Mouse (Mus musculus) layer of hippocampus, postnatal 10 days (tissue): ENCODE measurements around the gene Timm8b. TPM values are rescaled to one million over a fixed set of nuclear protein-coding genes. Genes with fewer than 3 reads are reported as not detected.

Source experiments
- DNase-seq, 2 experiments: peaks; one replicate each; pipeline ENCODE4 v3.0.0; 2021; ENCODE audit warnings: low spot score in 2 of 2
- long read RNA-seq: library from polyadenylated mRNA; stranded (forward); transcript quantifications from one replicate; pipeline ENCODE4 v2.0.0, GENCODE M21; 2023
- total RNA-seq, 2 experiments: library from RNA; stranded (reverse); gene quantifications; 2 replicates each; pipeline ENCODE4 v1.2.3; 2021

The Timm8b gene
- 100 to 1,000 TPM; 217 to 234 TPM for total RNA-seq
- long read RNA-seq, transcript Timm8b-201 (2 exons, 518 nt), result major isoform, 223 of 230 reads
- long read RNA-seq, partial matches to known transcripts, result 0 of 230 reads
- long read RNA-seq, other reads (novel, unspliced or antisense), result 7 of 230 reads

DNA sequence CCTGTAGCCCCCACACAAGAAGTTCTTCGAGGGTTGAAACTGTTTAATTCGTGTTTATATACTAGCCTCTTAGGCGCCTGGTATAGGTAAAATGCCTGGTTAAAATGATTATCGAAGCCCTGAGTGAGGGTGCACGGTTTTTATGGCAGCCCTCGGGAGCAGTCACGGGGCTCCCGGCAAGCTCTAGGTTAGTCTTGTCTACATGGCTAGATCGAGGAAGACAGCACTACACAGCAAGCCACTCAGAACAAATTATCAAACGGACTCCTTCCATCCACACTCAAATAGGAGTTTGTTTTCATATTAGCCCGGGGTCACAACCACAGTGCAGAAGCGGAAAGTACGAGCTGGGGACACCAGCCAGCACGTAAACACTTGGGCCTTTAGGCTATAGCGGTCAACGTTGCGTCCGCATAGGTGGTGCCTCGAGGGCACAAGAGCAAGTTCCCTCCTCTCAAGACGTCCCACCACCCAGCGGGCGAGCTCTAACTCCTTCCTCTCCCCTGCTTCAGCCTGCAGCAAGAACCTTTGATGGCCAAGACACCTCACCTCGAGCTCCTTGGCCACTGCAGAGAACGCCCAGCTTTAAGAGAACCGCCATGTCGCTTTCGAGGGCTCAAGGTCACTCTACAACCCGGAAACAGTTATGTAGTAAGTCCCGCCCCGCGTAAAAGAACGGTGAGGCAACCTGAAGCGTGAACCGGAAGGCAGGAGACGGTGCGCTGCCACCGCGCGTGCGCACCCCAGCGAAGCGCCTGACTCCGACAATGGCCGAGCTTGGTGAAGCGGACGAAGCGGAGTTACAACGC, at the start of gene Timm8b, which contains the start of gene Sdhd:
Gene Timm8b, plus strand, starts transcription at position 722 of the 809 bp plus-strand sequence.
Gene Sdhd, minus strand, starts transcription at position 624 of the 809 bp plus-strand sequence.
- DNase-seq, result peak; percentile 90 to 93

DNA sequence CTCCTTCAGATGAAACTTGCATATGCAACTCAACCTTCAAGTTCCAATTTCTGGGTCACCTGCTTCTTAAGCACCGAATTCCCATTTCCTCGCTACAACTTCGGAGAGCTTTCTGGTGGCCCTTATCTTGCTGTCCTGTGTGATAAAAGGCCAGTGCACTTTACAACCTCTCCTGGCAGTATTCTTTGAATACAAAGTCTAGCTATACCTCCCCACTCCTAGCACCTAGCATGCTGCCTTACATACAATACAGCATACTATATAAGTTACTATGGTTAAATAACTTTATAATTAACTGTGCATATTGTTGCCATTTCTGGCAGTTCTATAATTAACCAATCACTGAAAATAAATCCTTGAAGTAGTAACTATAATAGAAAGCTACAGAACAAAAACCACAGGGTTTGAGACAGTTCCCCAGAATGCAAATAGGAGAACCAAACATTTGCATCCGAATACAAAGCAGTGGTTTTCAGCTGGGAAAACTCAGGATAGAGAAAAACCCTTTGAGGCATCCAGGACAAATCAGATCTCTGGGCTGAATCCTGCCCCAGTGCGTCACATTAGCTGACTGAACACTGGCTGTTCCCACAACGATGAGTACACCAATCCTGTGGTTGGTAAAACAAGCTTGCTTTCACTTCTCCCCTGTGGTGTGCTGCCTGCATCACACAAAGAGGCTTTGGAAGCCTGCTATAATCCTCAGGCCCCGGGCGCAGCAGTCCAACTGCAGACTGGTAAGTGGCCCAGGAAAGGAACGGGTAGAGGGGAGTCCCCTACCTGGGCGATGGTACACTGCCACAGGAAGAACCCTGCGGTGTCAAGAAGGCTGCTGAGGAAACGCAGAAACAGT, 49.2 kb upstream of the Timm8b start, which contains the start of gene Il18:
Gene Il18, plus strand, starts transcription at position 587 of the 853 bp plus-strand sequence.
- DNase-seq, result peak; percentile 60 to 64

DNA sequence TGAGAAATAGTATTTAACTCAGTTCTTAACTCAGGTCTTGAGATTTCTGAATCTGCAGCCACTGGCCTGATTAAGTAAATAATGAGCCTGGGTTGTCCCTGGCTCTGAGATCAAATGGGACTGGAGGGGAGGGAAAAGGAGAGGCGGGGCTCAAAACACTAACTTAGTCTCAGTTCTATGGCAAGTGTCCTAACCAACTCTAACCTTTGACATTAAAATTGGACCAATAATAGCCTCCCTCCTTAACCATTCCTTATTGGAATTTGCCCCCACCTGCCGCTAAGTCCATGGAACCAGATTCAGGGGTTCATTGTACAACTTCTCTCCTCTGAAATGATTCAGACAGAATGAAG, 48.6 kb upstream of the Timm8b start, which contains the start of gene Bco2:
Gene Bco2, minus strand, starts transcription at position 88 of the 353 bp plus-strand sequence.
- DNase-seq, result no peak

DNA sequence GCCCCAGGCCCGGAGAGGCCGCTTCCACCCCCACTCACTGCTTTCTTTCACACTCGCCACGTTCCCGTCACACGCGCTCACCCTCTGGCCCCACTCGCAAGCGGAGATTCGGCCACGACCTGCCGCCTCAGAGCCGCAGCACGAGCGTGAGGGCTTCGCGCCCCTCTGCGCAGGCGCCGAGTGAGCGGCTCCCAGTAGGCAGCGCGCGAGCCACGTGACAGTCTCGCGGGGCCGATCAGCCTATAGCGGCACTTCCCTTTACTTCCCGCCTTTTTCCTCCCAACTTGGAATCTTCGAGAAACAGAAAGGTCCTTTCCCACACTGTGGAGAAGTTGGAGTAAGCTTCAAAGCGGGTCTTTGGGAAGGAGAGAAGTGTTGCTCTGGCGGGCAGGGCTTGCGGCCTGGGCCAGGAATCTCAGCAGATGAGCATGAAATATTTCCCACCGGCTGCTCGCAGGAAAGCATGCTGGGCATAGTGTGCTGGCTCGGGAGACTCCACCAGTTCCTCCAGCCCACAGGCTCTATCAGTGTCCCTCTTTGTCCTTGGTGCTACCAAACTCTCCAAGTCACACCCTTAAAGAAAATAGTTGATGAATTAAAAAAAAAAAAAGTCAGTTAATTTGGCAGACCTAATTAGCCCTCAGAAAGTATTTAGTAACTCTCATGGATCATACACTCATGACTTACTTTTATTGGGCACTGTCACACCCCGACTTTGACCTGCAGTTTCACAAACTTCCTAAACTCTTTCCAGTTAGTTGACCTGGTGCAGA, 42.4 kb upstream of the Timm8b start, which contains the start of gene Tex12:
Gene Tex12, minus strand, starts transcription at position 181 of the 773 bp plus-strand sequence.
- DNase-seq, result no peak

DNA sequence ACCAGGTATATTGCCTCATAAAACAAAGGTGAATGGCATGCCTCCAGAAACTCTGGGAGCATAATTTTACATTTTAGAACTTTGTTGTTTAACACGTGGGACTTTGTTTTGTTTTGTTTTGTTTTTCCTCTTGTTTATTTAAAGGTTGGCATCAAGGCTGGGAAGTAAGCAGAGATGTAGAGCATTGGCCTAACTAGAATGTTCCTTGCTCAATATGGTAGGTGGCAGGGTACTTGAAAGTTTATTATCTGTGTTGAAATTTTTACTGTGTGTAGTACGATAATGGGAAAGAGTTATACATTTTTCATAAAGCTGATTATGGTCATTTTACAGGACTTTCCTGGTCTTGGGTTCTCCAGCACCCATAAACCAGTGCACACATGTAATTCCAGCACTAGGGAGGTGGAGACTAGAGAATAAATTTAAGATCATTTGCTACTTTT, 41.8 kb upstream of the Timm8b start:
- DNase-seq, result no peak

DNA sequence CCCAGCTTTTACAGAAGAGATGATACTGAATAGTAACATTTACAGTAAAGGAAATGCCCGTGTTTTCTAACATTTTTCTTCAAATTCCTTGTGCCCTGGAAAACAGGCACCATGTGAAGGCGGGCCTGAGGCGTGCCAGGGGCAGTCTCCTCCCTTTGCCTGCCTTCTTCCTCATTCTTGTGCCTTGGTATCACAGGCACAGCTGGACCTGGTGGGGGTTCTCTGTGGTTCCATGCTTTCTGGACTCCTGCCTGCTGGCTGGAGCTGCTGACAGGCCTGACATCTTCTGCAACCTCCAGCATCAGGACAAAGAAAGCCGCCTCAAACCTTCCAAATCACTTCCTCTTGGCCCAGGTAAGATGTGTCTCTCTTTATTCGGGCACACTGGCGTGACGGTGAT, 38.5 kb upstream of the Timm8b start:
- peak in 1 of 2 experiments; percentile 18 for DNase-seq

DNA sequence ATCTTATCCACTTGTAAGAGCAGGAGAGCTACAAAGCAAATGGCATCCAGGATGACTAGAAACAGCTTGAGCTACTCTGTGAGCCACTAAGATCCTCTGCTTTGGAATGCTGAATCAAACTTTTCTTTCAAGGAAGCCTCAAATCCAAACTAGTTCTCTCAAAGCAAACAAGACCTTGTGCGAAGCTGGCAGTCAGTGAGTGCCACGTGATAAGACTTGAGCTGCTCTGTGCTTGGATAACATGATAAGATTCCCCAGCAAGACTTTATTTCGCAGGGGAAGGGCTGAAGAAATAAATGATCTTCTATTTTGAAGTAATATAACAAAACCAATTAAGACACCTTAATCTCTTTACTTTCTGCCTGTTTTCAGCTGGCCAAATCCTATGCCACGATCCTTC, 37.8 kb upstream of the Timm8b start:
- no peak for DNase-seq

DNA sequence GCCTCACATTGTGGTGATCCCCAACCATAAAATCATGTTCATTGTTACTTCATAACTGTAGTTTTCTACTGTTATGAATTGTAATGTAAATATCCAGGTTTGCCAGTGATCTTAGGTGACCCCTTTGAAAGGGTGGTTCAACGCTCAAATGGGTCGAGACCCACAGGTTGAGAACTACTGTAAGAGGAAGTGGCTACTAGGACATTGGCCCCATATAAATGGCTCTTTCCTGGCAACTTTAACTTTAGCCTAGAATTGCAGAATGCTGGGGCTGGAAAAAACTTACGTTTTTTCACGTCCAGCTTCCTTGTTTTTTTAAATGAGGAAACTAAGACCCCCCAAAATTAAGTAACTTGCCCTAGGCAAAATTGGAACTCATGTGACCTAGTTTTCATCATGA, 36.3 kb upstream of the Timm8b start:
- no peak for DNase-seq

DNA sequence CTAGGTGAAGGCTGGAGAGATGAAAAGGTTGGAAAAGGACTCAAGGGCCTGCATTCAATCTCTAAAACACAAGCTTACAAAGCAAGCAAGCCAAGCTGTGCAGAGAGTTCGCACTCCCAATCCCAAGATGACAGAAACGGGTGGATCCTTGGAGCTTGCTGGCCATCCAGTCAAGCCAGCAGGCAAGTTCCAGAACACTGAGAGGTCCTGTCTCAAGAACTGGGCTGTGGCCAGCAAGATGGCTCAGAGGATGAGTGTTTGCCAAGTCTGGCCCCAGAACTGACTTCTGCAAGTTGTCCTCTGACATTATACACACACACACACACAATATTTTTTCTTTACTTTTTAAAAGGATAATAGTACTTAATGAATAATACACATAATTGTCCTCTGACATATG, 35.8 kb upstream of the Timm8b start:
- no peak for DNase-seq

DNA sequence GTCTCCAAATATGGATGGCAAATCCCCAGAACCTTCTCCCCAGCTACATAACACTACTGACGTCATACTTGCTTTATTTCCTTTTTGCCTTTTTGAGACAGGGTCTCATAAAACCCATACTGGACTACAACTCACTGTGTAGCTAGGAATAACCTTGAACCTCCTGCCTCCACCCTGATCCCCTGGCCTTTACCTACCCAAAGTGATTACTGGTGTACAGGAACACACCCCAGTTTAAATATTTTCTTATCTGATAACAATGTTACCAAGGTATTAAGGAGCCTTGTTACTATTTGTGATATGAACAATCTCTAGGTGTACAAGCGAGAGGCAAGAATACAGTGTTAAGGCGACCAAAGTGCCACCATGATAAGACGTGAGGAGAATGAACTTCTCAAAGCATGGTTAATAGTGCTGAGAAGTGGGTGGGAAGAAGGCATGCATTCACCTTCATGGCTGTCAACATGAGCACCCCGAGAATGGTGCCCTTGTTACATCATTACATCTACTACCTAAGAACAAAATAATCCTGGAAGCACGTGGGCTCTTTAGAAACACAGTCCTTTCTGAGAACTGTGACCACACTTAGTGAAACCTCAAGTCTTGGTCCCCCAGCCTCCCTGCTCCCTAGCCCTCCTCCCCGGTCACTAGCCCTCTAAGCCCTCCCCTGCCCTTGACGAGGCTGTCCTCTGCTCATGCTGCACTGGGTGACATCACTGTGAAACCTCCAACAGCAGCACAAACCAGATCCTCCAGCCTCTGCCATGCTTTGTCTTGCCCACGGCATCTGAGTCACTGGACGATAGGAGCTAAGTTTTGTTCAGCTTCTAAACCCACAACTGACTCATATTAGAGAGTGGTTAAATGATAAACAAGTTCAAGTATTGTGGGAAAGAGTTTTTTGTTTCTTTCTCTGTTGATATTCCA, 33.8 kb upstream of the Timm8b start:
- no peak for DNase-seq

DNA sequence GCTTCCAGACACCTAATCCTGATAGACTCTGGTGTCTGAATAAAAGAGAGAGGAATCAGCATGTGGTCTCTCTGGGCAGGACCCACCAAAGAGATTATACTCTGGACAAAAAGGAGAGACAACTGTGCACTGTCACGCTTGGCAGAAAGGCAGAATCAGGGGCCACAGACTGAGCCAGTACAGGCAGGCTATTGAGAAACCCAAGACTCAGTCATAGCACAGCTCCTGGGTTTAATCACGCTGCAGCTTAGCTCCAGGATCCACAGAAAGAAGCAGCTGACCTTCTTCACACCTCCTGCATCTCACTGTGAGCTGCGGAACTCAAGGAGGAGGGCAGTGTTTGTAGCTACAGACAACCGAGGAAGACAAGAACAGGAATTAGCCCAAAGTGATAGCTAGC, 23.3 kb upstream of the Timm8b start:
- DNase-seq, result no peak

DNA sequence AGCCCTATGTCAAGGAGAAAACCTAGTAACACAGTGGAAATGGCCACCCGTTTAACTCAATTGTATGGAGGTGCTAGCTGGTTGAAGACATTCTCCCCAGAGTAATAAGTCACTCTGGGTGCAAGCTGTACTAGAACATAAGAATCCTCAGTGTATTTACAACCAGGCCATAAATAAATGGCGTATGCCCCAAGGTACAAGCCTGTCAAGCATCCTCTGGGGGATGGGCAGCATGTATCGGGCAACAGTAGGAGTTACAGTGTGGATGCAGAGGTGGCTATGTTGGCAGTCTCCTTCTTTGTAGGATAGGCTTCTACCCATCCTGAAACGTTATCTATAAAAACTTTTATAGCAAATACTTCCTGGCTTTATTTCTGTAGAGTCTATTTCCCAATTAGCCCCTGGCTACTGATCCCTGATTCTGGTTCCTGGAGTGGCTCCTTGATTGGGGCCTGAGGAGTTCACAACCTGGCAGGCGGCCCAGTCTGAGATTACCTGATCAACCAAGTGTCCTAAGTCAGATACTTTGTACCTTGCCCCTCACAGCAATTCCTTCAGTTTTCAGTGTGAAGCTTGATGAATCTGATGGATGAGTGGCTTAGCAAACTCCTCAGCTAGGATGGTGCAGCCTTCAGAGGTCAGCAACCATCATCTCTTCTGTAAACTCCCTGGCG, 18.4 kb upstream of the Timm8b start:
- DNase-seq, result no peak

DNA sequence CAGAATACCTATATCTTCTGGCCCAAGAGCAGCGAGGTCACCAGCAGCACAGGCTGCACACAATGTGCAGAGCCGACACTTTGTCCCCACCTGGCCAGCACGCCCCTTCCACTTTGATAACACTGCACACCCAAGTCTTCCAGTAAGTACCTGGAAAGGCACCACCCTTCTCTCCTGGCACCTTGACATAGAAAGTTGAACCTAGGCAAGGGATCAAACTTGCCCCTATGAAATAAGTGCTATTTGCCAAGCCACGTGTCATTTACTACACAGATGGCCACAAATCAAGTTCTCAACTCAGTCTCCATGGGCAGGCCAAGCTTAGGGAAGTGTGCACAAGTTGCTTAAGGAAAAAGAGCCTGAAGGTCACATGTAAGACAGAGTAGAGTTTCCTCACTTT, 16.8 kb upstream of the Timm8b start:
- no peak for DNase-seq

DNA sequence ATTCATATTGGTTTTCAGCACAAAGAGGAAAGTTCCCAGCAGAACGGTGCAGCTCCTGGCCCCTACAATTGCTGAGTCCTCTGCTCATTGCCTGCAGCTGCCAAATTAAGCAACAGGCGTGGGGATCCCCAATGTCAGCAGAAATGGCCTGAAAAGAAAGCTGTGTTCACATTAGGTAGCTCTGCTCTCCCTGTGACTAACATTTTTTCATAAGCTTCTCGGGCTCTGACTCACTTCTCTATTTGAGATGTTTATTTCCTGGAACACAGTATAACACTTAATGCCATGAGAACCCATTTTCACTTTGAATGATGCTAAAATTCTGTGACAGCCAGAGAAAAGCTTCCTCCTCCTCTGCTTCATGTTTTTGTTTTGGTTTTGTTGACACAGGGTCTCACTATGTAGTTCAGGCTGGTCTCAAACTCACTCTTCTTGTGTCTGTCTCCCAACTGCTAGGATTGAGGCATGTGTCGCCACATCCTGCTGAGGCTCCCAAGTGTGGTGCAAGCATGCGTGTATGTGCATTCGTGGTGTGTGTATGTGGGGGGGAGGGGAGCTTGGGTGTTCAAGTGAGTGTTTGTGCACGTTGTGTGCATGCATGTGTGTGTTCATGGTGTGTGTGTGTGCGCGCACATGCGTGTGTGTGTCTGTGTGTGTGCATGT, 12.7 kb upstream of the Timm8b start:
- DNase-seq, result no peak

DNA sequence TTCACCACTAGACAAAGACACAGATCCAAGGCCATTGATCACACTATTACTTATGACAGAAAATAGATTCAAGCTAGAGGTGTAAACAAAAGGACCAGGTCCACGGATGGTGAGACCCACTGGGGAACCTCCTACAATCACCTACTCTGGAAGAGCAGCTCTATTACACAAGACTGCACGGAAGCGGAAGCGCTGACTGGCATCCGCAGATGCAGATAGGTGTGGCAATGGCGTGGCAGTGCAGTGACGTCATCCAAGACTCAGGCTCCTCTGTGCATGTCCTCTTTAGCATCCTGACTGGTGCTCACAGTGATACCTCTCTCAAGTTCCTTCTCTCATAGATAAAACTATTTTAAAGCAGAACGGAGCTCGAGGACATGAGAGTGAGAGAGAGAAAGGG, 10.8 kb upstream of the Timm8b start:
- DNase-seq, result no peak

DNA sequence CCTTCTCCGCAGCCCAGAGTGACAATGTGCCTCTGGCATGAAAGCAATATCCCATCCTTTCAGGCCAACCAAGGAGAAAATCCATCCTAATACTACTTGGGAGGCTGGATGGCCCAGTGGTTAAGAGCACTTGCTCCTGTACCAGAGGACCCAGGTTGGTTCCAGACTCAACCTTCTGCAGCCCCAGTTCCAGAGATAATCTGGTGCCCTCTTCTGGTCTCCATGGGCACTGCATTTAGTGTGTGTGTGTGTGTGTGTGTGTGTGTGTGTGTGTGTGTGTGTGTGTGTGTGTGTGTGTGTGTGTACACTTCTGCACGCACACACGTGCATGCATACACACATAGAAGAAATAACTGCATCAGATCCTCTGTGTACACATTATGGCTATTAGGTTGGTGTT, 10.2 kb upstream of the Timm8b start:
- peak; percentile 26 to 31 for DNase-seq

DNA sequence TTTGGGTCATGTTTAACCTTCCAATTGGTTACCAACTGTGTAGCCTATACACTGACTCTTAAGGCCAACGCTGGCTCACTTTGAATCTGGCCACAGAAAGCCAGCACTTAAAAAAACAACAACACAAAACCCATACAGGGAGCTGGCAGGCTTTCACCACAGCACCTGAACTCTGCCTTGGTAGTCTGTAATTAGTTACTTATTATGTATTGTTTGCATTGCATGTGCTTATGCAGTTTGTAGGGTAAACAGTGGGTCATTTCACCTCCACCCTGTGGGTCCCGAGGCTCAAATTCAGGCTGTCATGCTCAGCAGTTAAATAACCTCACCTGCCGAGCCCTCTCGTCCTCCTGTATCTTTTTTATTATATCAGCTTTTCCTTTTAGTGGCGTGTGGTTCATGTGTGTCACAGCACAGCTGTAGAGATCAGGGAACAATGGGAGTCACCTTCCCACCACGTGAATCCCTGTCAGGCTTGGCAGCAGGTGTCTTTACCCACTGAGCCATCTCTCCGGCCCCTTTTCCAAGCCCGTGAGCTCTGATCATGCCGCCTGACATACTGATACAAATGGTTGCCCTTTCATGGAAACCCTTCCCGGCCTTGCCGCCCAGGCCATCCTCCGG, 8.8 kb upstream of the Timm8b start:
- DNase-seq, result no peak

DNA sequence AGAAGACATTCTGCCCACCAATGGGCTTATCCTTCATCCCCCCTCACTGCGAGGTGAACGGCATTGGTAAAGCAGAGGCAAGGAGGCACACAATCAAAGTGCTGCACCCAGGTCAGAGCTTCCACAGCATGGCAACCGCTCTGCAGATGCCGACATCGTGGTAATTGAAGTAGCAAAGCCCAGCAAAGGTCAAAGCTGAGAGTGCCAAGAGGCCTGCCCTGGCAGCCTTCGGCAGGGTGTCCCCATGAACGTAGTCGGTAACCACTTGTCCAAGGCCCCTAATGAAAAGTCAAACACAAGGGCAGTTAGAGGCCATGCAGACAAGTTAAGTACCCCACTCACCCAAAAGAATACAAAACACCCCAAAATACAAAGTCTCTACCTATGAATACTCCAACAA, 6.7 kb upstream of the Timm8b start:
- DNase-seq, result no peak
